Mouse (Mus musculus) left cerebral cortex, postnatal 36 days (tissue): ENCODE data around the gene Ssu72. TPM values are rescaled to one million over a fixed set of nuclear protein-coding genes. Genes with fewer than 3 reads are reported as not detected.
A peak's percentile ranks its signal among the peaks of the same experiment; 100 is the strongest.

Experiments used
- DNase-seq, 2 experiments: peaks; one replicate each; pipeline ENCODE4 v3.0.0; 2021 to 2022; ENCODE audit warnings: low spot score in 2 of 2, mixed read lengths in 1 of 2
- intact Hi-C: fragments of 180-260 bp; cut with DNase I; formaldehyde crosslinking; loops from one replicate; pipeline ENCODE4 v1.15.1; 2025
- total RNA-seq, 2 experiments: library from RNA; stranded (reverse); gene quantifications; 2 replicates each; pipeline ENCODE4 v1.2.3; 2021

Gene Ssu72
- total RNA-seq, 2 experiments from 2014 or later = 87.0 to 104 TPM

GRCm38 (mm10) chr4:155742684-155743083, 38.1 kb downstream of the Ssu72 start:
- intact Hi-C loops = no loop called here
- no peak for DNase-seq

GRCm38 (mm10) chr4:155744474-155744873, 39.9 kb downstream of the Ssu72 start:
- intact Hi-C loops = no loop called here
- DNase-seq = no peak

GRCm38 (mm10) chr4:155745136-155745535, 40.5 kb downstream of the Ssu72 start:
- intact Hi-C loops = no loop called here
- DNase-seq = no peak

DNA sequence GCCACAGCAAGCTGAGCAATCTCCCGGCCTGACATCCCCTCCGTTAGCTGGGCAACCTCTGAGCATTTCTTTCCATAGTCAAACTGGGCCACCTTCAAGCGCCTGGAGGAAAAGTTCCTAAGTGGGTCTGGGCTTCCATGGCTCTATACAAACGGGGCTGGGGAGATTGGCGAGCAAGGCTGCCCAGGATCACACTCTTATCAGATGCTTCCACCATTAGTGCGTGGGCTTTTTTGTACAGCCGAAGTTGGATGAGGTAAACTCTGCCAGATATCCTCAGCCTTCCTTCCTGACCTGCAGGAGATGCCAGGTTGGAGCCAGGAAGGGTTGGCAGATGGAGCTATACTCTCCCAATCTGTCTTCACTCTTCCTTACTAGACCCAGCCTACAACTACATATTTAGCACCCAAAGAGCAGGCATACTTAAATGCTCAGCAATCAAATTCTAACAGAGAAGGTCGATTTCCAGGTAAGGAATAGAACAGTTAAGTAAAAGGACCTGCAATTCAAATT, 41.5 kb downstream of the Ssu72 start:
- intact Hi-C loops = no loop called here
- no peak for DNase-seq

GRCm38 (mm10) chr4:155746575-155747490, 42.2 kb downstream of the Ssu72 start:
- intact Hi-C loops = no loop called here
- no peak for DNase-seq

DNA sequence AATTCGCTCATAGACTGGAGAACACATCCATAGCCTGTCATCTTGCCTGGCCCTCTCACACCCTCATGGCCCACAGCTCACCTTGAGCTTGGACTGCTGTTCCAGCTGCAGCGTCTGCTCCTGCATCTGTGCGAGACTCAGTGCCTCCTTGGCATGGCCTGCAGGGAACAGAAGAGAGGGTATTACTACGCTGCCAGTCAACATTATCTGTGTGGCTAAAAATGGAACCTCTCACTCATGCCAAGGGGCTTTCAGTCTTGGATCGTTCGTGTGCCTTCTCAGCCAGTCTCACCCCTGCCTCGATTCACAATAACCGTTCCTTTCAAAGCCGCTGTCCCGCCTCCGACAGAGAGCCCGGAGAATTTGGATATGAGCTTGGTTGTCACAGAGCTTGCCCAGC, 52.4 kb downstream of the Ssu72 start:
- DNase-seq = no peak
- intact Hi-C loops = no loop called here

- intact Hi-C loops = loop anchor here (5.0 kb wide), 1 partner anchor 93 kb away; the partner anchor contains the start of gene Mib2
- DNase-seq = no peak
These were observed 55.4 kb downstream of the Ssu72 start for GRCm38 (mm10) chr4:155759862-155760612.

- intact Hi-C loops = loop anchor here (5.0 kb wide), 1 partner anchor 93 kb away; the partner anchor contains the start of gene Mib2
- DNase-seq = peak; percentile 98 to 99
These were observed 56.2 kb downstream of the Ssu72 start, which contains the start of gene Atad3a for GRCm38 (mm10) chr4:155760613-155761355. TSS of gene Atad3a (minus strand) at chr4:155761093.

DNA sequence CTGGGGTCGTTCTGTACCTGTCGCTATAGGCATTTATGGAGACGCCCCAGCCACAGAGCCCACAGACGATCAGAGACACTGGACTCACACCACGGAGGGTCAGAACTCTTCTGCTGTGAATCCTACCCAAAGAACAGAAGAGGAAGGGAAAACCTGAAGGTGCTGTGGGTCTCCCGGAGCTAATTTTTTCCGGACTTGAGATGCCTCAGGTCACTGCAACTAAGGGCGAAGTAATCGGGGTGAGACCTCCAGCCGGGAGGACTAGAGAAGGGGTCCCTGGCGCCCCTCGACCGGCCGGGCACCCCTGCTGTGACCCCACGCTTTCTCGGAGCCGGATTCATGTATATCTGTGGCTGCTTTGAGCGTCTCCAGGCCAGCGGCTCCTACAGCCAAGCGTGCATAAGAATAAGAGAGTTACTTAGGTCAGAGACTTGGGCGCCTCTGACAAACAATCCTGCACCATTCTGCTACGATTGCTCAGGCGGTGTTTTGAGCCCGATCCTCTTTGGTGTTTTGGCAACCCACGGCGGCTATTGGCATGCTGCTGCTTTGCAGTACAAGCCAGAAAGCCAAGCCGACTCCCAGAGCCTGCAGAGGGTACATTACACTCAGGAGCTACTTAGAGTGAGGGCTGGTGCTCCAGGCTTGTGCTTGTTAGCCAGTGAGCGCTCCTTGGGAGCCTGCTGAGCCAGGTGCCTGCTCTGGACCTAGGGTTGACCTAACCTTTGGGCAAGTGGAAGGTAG, 56.9 kb downstream of the Ssu72 start:
- DNase-seq = no peak
- intact Hi-C loops = loop anchor here (5.0 kb wide), 1 partner anchor 94 kb away; the partner anchor contains the start of gene Mib2

DNA sequence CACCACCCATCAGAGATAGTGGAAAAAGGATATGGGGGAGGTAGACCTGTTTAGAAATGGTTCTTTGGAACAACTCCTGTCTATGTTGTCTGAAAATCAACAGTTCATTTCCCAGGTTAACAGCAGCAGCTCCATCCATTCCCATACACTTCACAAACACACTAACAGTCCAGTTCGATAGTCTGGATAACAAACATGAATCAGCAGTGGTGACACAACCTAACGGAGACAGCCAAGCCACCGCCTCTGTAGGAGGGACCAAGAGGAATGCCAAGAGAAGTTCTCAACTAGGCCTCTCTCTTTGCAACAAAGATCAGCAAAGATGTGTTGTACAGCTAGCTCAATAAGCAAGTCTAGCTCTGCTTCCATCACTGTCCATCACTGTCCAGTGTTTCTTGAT, 57.8 kb downstream of the Ssu72 start:
- intact Hi-C loops = loop anchor here (5.0 kb wide), 1 partner anchor 95 kb away; the partner anchor contains the start of gene Mib2
- DNase-seq = no peak

DNA sequence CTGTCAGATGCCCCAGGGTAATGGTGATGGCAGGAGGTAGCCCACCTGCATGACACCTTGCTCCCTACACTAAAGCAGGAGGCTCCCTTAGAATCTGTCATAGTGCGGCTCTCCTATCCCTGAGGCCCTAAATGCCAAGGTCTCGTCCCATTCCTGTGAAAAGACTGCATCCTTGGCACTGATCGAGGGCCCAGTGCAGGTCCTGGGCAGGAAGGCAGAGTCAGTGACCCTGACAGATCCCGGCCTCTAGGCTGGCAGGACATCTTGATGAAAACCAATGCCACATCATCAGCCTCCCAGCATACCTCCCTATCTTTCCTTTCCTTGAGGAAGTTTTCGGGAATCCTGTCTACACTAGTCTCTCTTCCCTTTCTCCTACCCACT, 64.9 kb downstream of the Ssu72 start:
- no peak for DNase-seq
- intact Hi-C loops = no loop called here

GRCm38 (mm10) chr4:155769880-155770512, 65.4 kb downstream of the Ssu72 start:
- DNase-seq = peak; percentile 89 to 92
- intact Hi-C loops = loop anchor here (2.0 to 5.0 kb wide), 2 partner anchors 15 to 48 kb away; partner anchors contain the start of gene Tmem88b

GRCm38 (mm10) chr4:155770626-155771025, 66.0 kb downstream of the Ssu72 start:
- intact Hi-C loops = loop anchor here (2.0 to 5.0 kb wide), 2 partner anchors 14 to 48 kb away; partner anchors contain the start of gene Tmem88b
- DNase-seq = no peak

GRCm38 (mm10) chr4:155771706-155772105, 67.1 kb downstream of the Ssu72 start:
- intact Hi-C loops = loop anchor here (2.0 to 5.0 kb wide), 2 partner anchors 13 to 49 kb away; partner anchors contain the start of gene Tmem88b

DNA sequence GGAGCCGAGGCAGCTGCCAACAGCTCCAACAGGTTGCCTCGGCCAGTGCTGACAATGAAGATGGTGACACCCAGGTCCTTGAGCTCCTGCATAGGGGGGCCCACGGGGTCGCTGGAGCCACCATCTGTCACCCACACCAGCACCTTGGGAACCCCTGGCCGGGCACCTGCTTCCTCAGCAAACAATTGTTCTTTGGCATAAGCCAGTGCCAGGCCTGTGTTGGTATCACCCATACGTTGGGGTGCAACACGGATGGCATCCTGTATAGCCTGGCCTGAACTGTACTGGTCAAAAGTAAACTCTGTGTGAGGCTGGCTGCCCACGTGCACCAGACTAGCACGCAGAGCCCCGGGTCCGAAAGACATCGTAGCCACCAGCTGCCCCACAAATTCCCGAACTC, 68.2 kb downstream of the Ssu72 start:
- no peak for DNase-seq
- intact Hi-C loops = loop anchor here (5.0 kb wide), 1 partner anchor 50 kb away; no protein-coding TSS in a partner anchor

More at GRCm38 (mm10) chr4:155771706-155772105, 67.1 kb downstream of the Ssu72 start:
- no peak for DNase-seq

DNA sequence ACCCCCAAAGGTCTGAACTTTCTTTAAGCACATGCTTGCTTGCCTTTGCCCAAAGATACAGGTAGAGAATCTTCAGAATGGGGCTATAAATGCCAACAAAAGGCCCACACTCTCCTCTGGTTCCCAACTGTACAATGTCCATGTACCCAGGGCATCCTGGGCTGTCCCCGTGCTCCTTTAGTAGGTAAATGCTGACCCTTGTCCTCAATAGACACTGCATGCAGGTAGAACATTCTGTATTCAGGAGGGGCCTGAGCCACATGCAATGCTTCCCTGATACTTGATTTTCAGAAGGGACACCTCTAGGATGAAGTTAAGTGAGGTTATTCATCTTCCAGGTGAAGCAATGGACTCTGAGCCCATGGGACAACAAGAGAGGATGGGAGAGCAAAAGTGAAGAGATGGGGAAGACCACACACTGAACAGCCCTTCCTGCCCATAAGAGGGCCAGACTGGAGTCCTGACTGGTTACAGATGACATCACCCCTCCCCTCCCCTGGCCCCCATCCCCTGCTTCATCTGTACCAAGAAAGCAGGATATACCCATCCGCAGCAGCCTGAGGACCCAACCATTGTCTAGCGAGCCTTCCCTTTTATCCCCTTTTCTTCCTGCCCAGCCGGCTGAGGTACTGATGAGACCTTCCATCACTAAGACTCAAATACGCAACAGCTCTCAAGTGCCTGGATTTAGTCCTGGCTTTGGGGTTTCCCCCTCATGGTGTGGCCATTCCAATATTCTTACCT, 68.9 kb downstream of the Ssu72 start:
- intact Hi-C loops = loop anchor here (5.0 kb wide), 1 partner anchor 51 kb away; no protein-coding TSS in a partner anchor
- no peak for DNase-seq

DNA sequence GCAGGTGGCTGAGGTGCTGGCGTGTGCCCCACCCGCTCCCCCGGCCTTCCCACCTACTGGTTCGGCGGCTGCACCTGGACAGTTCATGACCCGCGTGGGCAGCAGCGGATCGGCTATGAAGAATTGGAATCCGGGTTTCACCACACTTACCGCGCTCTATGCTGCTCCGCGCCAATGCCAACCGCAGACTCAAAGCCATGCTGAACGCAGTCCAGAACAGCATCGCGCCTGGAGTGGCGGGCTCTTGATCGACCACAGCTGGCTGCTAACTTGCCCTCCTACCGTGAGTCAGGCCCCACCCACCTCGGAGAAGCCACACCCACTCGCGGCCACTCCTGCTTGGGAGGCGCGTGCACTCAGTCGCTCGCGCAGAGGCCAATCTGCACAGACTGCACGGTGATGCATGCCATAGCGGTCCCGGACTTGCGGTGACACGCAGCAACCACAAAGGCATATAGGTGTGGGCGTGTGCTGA, 69.7 kb downstream of the Ssu72 start, which contains the start of gene Vwa1:
Gene Vwa1 (minus strand): TSS at position 419 of the 475 bp plus-strand sequence.
- intact Hi-C loops = loop anchor here (5.0 kb wide), 1 partner anchor 52 kb away; no protein-coding TSS in a partner anchor
- DNase-seq = peak; percentile 86 to 87
